Mouse (Mus musculus) thymus, adult 18-20 months (tissue): ENCODE results near the gene Mob1a.

Source experiments
- DNase-seq, 2 experiments: peaks; one replicate each; pipeline ENCODE4 v3.0.0; 2022; ENCODE audit warnings: mixed read lengths in 2 of 2

The Mob1a gene

DNA sequence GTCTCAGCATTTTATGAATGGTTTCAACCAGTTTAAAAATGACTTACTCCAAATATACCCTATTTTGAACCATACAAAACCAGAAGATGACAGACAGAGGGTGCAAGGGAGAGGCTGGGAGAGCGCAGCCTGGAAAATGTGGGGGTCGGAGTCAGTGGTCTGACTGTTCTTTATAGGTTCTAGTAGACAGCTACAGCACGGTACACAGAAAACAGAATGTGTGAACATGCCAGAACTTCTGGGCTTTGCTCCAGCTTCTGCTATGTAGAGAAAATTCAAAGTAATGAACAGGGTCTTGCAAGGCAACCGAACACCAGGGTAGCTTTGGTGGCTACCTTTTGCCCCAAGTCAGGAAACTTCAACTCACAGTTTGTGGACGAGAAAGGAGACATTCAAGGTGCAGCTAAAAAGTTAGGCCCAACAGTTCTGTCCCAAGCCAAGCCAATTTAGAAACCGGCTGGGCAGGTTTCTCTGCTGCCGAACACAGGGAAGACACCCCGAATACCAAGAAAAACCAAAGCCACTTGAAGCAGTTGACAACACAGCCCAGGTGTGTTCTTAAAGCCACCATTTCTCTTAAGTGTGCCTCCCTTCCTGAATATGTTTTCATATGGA, 66.5 kb downstream of the Mob1a start:
- DNase-seq: no peak
